Mouse (Mus musculus): Measurements from ENCODE around the gene Gm21983.

GRCm38 (mm10) chr7:27162780-27163449 lies 18.0 kb downstream of the Gm21983 start:
- no peak for TF ChIP-seq EP300 (IDR thresholded peaks at IDR 0.05; ENCODE audit: low read depth)
- no peak for TF ChIP-seq CTCF (IDR thresholded peaks at IDR 0.05; ENCODE audit: low read depth)

Data from heart, postnatal 0 days (tissue).